Mouse (Mus musculus) left cerebral cortex, adult 18-20 months (tissue): ENCODE data around the gene Shroom1. TPM values are rescaled to one million over a fixed set of nuclear protein-coding genes. Genes with fewer than 3 reads are reported as not detected.

ENCODE experiments used
- DNase-seq, 2 experiments: peaks; one replicate each; pipeline ENCODE4 v3.0.0; 2021 to 2022; ENCODE audit warnings: low spot score in 2 of 2, mixed read lengths in 1 of 2
- total RNA-seq, 2 experiments: library from RNA; stranded (reverse); gene quantifications; 2 replicates each; pipeline ENCODE4 v1.2.3; 2021

The Shroom1 gene
- total RNA-seq, 2 experiments from 2014 or later: 5.4 to 5.6 TPM

GRCm38 (mm10) chr11:53445562-53445961 is 11.4 kb upstream of the Shroom1 start:
- DNase-seq: no peak

GRCm38 (mm10) chr11:53446183-53446582 is 10.8 kb upstream of the Shroom1 start:
- DNase-seq: no peak

GRCm38 (mm10) chr11:53447996-53448395 is 9.0 kb upstream of the Shroom1 start:
- no peak for DNase-seq

GRCm38 (mm10) chr11:53448529-53448928 is 8.5 kb upstream of the Shroom1 start:
- DNase-seq: no peak

GRCm38 (mm10) chr11:53450070-53450705 is 6.8 kb upstream of the Shroom1 start:
- no peak for DNase-seq

GRCm38 (mm10) chr11:53451361-53451760 is 5.6 kb upstream of the Shroom1 start:
- DNase-seq: no peak

GRCm38 (mm10) chr11:53452396-53452795 is 4.6 kb upstream of the Shroom1 start:
- DNase-seq: no peak

- DNase-seq: no peak
These were observed 4.0 kb upstream of the Shroom1 start for GRCm38 (mm10) chr11:53453031-53453430.

- DNase-seq: no peak
These were observed 458 bp downstream of the Shroom1 start for GRCm38 (mm10) chr11:53457372-53457954.

- no peak for DNase-seq
These were observed 2.0 kb downstream of the Shroom1 start for GRCm38 (mm10) chr11:53458996-53459395.

- no peak for DNase-seq
These were observed 3.2 kb downstream of the Shroom1 start for GRCm38 (mm10) chr11:53460192-53460591.

GRCm38 (mm10) chr11:53461727-53462126 is 4.7 kb downstream of the Shroom1 start:
- DNase-seq: no peak

GRCm38 (mm10) chr11:53463551-53464424 is 6.8 kb downstream of the Shroom1 start:
- peak; percentile 69 to 77 for DNase-seq

GRCm38 (mm10) chr11:53466231-53466971 is 9.4 kb downstream of the Shroom1 start:
- DNase-seq: peak; percentile 86 to 89

- peak in 1 of 2 experiments; percentile 57 for DNase-seq
These were observed 12.4 kb downstream of the Shroom1 start for GRCm38 (mm10) chr11:53469294-53469967.

GRCm38 (mm10) chr11:53469968-53470695 is 13.1 kb downstream of the Shroom1 start, which contains the start of gene Gm9837:
Gene Gm9837 (minus strand): TSS chr11:53470479.
- DNase-seq: peak; percentile 93 to 97

- no peak for DNase-seq
These were observed 15.7 kb downstream of the Shroom1 start for GRCm38 (mm10) chr11:53472709-53473108.

- DNase-seq: peak in 1 of 2 experiments; percentile 18
These were observed 18.6 kb downstream of the Shroom1 start for GRCm38 (mm10) chr11:53475620-53476019.

- no peak for DNase-seq
These were observed 20.8 kb downstream of the Shroom1 start for GRCm38 (mm10) chr11:53477833-53478232.
